Mouse (Mus musculus): ENCODE measurements around the gene Srsf1. TPM values are rescaled to one million over a fixed set of nuclear protein-coding genes. Genes with fewer than 3 reads are reported as not detected.
A peak's percentile ranks its signal among the peaks of the same experiment; 100 is the strongest.

Gene Srsf1
- polyA plus RNA-seq, 1 experiment from 2014 or later = 113 TPM

DNA sequence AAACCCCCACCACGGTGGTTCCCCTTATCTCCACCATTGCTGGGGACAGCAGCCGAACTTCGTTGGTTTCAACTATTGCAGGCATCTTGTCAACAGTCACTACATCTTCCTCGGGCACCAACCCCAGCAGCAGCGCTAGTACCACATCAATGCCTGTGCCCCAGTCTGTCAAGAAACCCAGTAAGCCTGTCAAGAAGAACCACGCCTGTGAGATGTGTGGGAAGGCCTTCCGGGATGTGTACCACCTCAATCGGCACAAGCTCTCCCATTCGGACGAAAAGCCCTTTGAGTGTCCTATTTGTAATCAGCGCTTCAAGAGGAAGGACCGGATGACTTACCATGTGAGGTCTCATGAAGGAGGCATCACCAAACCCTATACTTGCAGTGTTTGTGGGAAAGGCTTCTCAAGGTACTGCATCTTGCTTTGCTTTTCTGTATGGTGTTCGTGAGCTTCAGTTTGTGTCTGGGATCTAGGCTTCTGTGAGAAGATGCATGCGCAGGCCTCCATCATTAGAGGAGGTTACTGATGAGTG lies 26.2 kb downstream of the Srsf1 start:
- ATAC-seq (ENCODE audit: insufficient read depth) = no peak
- Histone ChIP-seq H3K27ac (replicated peaks) (no peak overlapping the region), H3K9me3 (replicated peaks) (no peaks in the 10 kb centered on the region), H3K4me2 (no peak overlapping the region), H3K4me1 (replicated peaks) (peaks cover 36% of the 10 kb centered on the region), H3K9ac (no peak overlapping the region), H3K27me3 (no peaks in the 10 kb centered on the region), H3K4me3 (replicated peaks) (no peak overlapping the region), H3K36me3 (replicated peaks) (peaks cover 50% of the 10 kb centered on the region)
- 62% methylated on average over 14 of the region's 14 CpGs for WGBS (ENCODE audit: insufficient replicate concordance)

DNA sequence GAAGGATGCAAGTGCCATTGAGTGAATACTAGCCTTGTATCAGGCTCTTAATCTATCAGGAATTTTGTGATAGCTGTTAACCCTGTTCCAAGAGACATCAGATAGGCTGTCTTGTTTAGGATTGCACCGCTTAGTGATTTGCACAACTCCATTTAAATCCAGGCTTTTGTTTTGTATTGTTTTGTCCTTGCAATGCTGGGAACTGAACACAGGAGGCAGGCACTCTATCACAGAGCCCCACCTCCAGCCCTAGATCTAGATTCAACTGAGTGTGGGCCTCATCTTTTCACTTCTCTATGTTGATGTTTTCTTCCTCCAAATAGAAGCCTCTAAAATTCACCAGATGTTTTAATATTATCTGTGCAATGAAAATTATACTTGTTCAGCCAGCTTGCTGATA lies 28.5 kb downstream of the Srsf1 start:
- no peaks in the 10 kb centered on the region for H3K9me3 ChIP-seq (replicated peaks)
- H3K27me3 ChIP-seq = no peaks in the 10 kb centered on the region
- no peak for ATAC-seq (ENCODE audit: insufficient read depth)
- H3K4me2 ChIP-seq = no peak overlapping the region
- H3K36me3 ChIP-seq (replicated peaks) = peaks cover 71% of the 10 kb centered on the region
- H3K27ac ChIP-seq (replicated peaks) = no peak overlapping the region
- no peak overlapping the region for H3K9ac ChIP-seq
- H3K4me3 ChIP-seq (replicated peaks) = no peak overlapping the region
- WGBS (ENCODE audit: insufficient replicate concordance) = 73% methylated on average over 1 of the region's 1 CpGs
- H3K4me1 ChIP-seq (replicated peaks) = peaks cover 18% of the 10 kb centered on the region

DNA sequence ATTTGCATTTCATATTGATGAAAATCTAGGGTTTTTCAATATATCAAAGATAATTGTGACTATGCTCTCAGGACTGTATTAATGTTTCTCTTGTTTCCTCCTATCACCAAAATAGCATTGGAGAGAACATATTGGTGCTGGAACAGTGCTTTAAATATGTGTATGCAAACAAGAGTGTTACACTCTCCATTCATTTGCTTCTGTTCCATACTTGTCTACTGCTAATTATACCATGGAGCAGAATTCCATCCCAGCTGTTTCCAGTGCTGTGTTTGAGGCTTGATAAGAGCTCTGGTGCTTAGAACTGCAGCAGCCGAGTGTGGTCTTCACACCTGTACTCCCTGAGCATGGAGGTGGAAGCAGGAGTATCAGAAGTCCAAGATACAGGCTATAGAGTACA lies 29.2 kb downstream of the Srsf1 start:
- 60% methylated on average over 1 of the region's 1 CpGs for WGBS (ENCODE audit: insufficient replicate concordance)

DNA sequence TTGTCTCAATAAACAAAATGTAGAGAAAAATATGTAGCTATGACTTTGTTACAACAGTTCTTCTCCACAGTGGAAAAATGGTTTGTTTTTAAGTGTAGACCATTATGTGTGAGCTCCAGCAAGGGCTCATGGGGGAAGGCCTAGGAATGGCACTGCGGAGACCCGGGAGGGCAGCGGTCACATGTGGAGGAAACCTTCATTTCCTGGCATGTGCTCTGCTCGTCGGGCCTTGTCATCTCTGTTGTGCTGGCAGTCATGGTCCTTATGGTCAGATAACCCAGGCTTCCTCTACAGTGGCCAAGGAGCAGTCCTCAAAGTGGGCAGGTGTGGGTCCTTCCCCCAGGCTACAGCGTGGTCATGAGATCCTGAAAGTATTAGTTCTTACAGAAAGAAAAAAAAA lies 36.5 kb downstream of the Srsf1 start:
- peaks cover 50% of the 10 kb centered on the region for H3K36me3 ChIP-seq (replicated peaks)
- no peak overlapping the region for H3K9ac ChIP-seq
- ATAC-seq (ENCODE audit: insufficient read depth) = no peak
- no peaks in the 10 kb centered on the region for H3K9me3 ChIP-seq (replicated peaks)
- no peak overlapping the region for H3K4me3 ChIP-seq (replicated peaks)
- H3K27me3 ChIP-seq = 0 out of 2 replicates have a peak, but pooled peaks cover under 1% of the 10 kb centered on the region
- WGBS (ENCODE audit: insufficient replicate concordance) = 21% methylated on average over 6 of the region's 6 CpGs
- H3K27ac ChIP-seq (replicated peaks) = no peak overlapping the region
- H3K4me1 ChIP-seq (replicated peaks) = peaks cover 14% of the 10 kb centered on the region
- no peak overlapping the region for H3K4me2 ChIP-seq

More for the DNA sequence above, 29.2 kb downstream of the Srsf1 start:
- ATAC-seq (ENCODE audit: insufficient read depth) = no peak
- H3K4me1 ChIP-seq (replicated peaks) = peaks cover 11% of the 10 kb centered on the region
- no peak overlapping the region for H3K9ac ChIP-seq
- H3K4me2 ChIP-seq = no peak overlapping the region
- H3K9me3 ChIP-seq (replicated peaks) = no peaks in the 10 kb centered on the region
- no peak overlapping the region for H3K4me3 ChIP-seq (replicated peaks)
- H3K27ac ChIP-seq (replicated peaks) = no peak overlapping the region
- no peaks in the 10 kb centered on the region for H3K27me3 ChIP-seq
- peaks cover 78% of the 10 kb centered on the region for H3K36me3 ChIP-seq (replicated peaks)

DNA sequence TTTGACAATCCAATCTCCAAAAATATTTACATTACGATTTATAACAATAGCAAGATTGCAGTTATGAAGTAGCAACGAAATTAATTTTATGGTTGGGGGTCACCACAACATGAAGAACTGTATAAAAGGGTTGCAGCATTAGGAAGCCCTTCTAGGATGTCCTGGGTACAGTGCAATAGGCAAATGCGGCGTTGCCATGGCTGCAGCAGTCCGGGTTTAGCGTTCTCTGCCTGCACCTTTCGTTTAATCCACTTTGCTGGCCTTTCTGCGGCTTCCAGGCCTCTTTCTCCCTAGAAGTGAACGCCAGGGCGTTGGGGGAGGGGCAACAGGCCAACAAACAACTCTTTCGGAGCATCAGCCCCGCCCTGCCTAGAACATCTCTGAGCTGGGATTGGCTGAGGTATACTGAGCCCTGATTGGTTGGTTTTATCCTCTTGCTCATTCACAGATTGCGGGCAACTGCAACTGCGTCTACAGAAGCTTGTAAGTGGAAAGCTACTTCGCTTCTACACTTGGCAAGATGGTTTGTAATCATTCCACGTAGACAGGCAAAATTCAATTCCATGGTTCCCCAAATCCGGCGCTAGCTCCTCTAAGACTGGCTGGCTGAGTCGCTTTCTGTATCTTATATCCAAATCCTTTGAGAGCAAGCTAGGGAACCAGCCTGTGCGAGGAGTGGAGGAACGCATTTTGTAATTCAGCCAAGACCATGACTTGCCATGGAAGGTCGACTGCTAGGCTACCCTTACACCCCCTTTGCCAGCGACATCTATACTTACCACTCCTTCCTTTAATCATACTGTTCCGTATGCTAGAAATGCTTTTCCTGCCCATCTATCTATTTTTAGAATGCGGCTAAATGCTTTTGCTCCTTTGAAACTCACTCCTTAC lies 39.8 kb downstream of the Srsf1 start:
- peaks cover 14% of the 10 kb centered on the region for H3K4me1 ChIP-seq (replicated peaks)
- peaks cover 21% of the 10 kb centered on the region for H3K27me3 ChIP-seq
- H3K9me3 ChIP-seq (replicated peaks) = no peaks in the 10 kb centered on the region
- ATAC-seq (ENCODE audit: insufficient read depth) = peak; percentile 86
- 8% methylated on average over 25 of the region's 25 CpGs for WGBS (ENCODE audit: insufficient replicate concordance)
- H3K9ac ChIP-seq = peak overlapping the region; percentile 35; the same call in 1 of the 2 replicates
- peak overlapping the region; percentile 22 for H3K4me3 ChIP-seq (replicated peaks)
- peaks cover 19% of the 10 kb centered on the region for H3K36me3 ChIP-seq (replicated peaks)
- H3K4me2 ChIP-seq = peak overlapping the region; percentile 59
- no peak overlapping the region for H3K27ac ChIP-seq (replicated peaks)

DNA sequence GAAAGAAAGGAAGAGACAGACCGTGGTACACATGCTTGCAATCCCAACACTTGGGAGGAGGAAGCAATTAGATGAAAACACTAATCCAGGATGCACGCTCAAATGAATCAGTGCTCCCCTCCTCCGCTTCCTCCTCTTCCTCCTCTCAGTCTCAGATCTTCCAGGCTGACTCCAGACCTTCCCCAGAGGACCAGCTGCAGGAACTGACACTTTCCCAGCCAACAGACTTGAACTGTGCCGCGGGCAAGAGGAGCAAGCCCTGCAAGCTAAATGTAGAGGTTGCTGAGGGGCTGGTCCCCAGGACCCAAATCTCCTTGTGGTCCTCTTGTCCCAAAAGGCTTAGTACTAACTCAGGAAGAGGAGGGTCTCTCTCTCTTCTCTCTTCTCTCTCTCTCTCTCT lies 42.0 kb downstream of the Srsf1 start:
- no peak overlapping the region for H3K4me3 ChIP-seq (replicated peaks)
- no peak for ATAC-seq (ENCODE audit: insufficient read depth)
- H3K4me1 ChIP-seq (replicated peaks) = peaks cover 14% of the 10 kb centered on the region
- 40% methylated on average over 5 of the region's 5 CpGs for WGBS (ENCODE audit: insufficient replicate concordance)
- H3K4me2 ChIP-seq = no peak overlapping the region
- no peak overlapping the region for H3K9ac ChIP-seq
- peaks cover 5% of the 10 kb centered on the region; the same call in 1 of the 2 replicates for H3K36me3 ChIP-seq (replicated peaks)
- no peak overlapping the region for H3K27ac ChIP-seq (replicated peaks)
- peaks cover 42% of the 10 kb centered on the region for H3K27me3 ChIP-seq
- H3K9me3 ChIP-seq (replicated peaks) = no peaks in the 10 kb centered on the region

DNA sequence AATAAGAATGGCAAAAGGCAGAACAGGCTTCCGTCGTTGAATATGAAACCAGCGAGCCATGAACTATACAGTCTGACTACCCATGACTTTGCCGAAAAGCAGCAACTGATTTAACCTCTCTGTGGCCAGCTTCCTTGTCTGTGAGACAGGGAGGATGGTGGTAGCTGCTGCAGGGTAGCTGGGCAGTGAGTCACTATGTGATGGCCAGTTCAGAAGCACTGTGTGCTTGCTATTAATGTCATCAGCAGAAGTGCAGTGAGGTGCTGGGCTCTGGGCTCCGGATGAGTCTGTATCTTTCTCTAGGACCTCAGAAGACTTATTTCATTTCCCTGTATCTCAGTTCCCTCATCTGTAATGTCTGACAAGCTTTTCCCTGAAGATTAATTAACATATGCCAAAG lies 43.1 kb downstream of the Srsf1 start:
- Histone ChIP-seq H3K4me1 (replicated peaks) (peaks cover 14% of the 10 kb centered on the region), H3K4me2 (no peak overlapping the region), H3K36me3 (replicated peaks) (no peaks in the 10 kb centered on the region), H3K9me3 (replicated peaks) (no peaks in the 10 kb centered on the region), H3K27ac (replicated peaks) (no peak overlapping the region), H3K9ac (no peak overlapping the region), H3K4me3 (replicated peaks) (no peak overlapping the region), H3K27me3 (peaks cover 52% of the 10 kb centered on the region)
- no peak for ATAC-seq (ENCODE audit: insufficient read depth)
- 54% methylated on average over 5 of the region's 5 CpGs for WGBS (ENCODE audit: insufficient replicate concordance)

DNA sequence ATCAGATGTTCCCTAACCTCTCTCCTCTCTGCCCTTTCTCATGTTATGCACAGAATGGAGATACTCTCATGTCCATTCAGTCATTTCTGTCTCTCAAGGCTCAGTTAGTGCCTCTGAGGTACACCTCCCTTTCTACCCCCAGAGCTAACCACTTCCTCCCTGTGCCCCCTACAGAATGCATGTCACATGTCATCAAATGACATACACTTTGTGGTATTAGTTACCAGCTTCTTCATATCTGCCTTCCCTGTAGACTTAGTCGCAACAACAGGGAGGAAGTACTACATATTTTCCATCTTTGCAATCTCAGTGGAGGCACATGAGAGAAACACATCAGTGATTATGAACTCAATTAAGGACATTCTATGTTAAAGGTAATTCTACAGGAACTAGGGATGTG lies 44.8 kb downstream of the Srsf1 start:
- no peak for ATAC-seq (ENCODE audit: insufficient read depth)
- H3K4me2 ChIP-seq = no peak overlapping the region
- no peak overlapping the region for H3K27ac ChIP-seq (replicated peaks)
- H3K9me3 ChIP-seq (replicated peaks) = no peaks in the 10 kb centered on the region
- H3K4me1 ChIP-seq (replicated peaks) = peaks cover 5% of the 10 kb centered on the region
- WGBS (ENCODE audit: insufficient replicate concordance) = 17% methylated on average over 1 of the region's 1 CpGs
- no peak overlapping the region for H3K4me3 ChIP-seq (replicated peaks)
- no peaks in the 10 kb centered on the region for H3K36me3 ChIP-seq (replicated peaks)
- peaks cover 67% of the 10 kb centered on the region for H3K27me3 ChIP-seq
- H3K9ac ChIP-seq = no peak overlapping the region

DNA sequence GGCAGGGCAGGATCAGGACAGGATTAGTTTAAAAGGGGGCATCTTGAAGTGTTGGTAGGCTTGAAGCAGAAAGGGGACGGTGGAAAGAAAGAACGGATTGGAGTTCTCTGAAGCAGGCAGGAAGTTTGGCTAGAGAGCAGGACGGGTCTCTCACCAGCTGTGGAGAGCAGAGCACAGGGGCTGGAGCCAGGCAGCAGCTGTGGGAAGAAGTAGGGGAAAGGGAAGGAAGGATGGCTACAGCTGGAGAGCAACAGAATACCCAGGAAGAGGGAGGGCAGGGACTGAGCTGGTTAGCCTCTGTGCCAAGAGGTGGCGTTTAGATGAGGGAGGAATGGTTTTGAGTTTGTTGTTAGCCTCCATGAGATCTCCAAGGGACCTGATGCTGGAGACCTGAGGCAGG lies 50.0 kb downstream of the Srsf1 start:
- Histone ChIP-seq H3K4me1 (replicated peaks) (peaks cover 18% of the 10 kb centered on the region), H3K9me3 (replicated peaks) (no peaks in the 10 kb centered on the region), H3K36me3 (replicated peaks) (no peaks in the 10 kb centered on the region), H3K27me3 (peaks cover 95% of the 10 kb centered on the region), H3K4me3 (replicated peaks) (no peak overlapping the region), H3K9ac (no peak overlapping the region), H3K27ac (replicated peaks) (no peak overlapping the region), H3K4me2 (no peak overlapping the region)
- WGBS (ENCODE audit: insufficient replicate concordance) = 17% methylated on average over 4 of the region's 4 CpGs
- ATAC-seq (ENCODE audit: insufficient read depth) = no peak

DNA sequence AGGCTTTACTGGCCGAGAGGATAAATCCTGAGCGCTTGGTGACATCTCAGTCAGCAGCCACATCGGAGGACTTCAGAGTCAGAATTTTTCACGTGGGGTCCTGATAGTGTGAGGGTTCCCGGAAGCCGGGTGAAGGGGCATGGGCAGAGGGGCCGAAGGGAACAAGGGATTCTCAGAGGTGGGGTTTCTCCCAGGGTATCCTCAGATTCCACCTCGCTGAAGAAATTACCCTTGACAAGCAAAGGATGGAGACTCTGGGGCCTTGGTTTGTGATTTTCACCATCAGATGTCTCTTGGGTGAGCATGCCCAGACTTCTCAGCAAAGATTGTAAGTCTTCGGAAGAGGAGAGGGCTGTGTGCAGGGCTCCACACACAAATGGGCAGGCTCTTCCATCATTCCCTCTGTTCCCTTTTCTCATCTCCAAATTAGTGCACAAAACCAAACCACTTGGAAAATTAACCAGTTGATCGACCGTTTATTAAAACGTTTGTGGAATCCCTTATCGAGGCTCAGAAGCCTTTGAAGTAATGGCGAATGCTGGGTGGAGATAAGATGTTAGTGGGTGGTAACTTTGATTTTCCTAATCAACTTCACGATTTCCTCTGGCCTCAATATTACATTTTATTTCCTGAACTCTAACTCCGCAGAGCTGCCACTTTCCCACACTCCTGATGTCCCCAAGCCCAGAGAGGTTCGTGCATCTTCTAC lies 51.0 kb downstream of the Srsf1 start, which contains the start of gene Cuedc1:
TSS of gene Cuedc1 (plus strand) at position 38 of the 709 bp plus-strand sequence.
- peaks cover 18% of the 10 kb centered on the region for H3K4me1 ChIP-seq (replicated peaks)
- 18% methylated on average over 17 of the region's 17 CpGs for WGBS (ENCODE audit: insufficient replicate concordance)
- peaks cover 92% of the 10 kb centered on the region for H3K27me3 ChIP-seq
- no peaks in the 10 kb centered on the region for H3K36me3 ChIP-seq (replicated peaks)
- H3K9me3 ChIP-seq (replicated peaks) = no peaks in the 10 kb centered on the region
- peak within 1 kb of the TSS; percentile 59 for H3K4me3 ChIP-seq (replicated peaks)
- peak within 1 kb of the TSS; percentile 75 for H3K4me2 ChIP-seq
- no peak within 1 kb of the TSS for H3K9ac ChIP-seq
- H3K27ac ChIP-seq (replicated peaks) = no peak within 1 kb of the TSS
- no peak for ATAC-seq (ENCODE audit: insufficient read depth)
